Mouse (Mus musculus): ENCODE results near the gene Cxcl1. TPM values are rescaled to one million over a fixed set of nuclear protein-coding genes. Genes with fewer than 3 reads are reported as not detected.

Gene Cxcl1
- total and polyA plus RNA-seq, 3 experiments = not detected

DNA sequence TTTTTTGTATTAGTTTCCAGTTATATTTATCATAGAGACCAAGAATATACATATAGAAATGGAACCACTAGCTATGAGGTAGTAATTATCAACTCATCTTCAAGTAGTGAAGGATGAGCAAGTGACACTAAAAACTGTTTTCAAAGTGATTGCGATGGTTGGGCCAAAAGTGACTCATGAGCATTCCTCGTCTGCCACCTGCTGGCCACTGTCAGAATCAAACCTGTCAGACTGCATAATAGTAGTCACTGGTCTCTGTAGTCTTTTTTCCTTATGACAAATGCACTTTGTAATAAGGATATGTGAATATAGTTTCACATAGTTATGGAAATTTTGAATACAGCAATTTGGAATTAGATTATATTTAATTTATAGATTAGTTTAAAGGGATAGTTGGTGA, 17.9 kb downstream of the Cxcl1 start:
- Histone ChIP-seq H3K4me1 (ENCODE audit: control insufficient read depth in 1 of 2, insufficient read depth in 2 of 2, low read length in 2 of 2) (no peaks in the 10 kb centered on the region), H3K4me3 (ENCODE audit: control insufficient read depth in 1 of 2, insufficient read depth in 1 of 2, low read depth in 2 of 2, low read length in 2 of 2) (no peak overlapping the region), H3K79me2 (ENCODE audit: control insufficient read depth, insufficient read depth, low read length, poor library complexity) (no peaks in the 10 kb centered on the region), H3K9me3 (replicated peaks; ENCODE audit: insufficient read depth, low read length) (no peaks in the 10 kb centered on the region), H3K27ac (ENCODE audit: control insufficient read depth, low read depth, low read length) (no peak overlapping the region), H3K9ac (ENCODE audit: control insufficient read depth, low read depth, low read length, poor library complexity, severe bottlenecking) (no peak overlapping the region), H3K36me3 (ENCODE audit: control insufficient read depth in 1 of 2, insufficient read depth in 2 of 2, low read length in 2 of 2) (peaks cover 0 to 2% of the 10 kb centered on the region in 2 experiments; a peak in 1 of 4 replicates), H3K27me3 (ENCODE audit: control insufficient read depth in 1 of 2, insufficient read depth in 2 of 2, low read length in 2 of 2) (peaks cover 6 to 17% of the 10 kb centered on the region in 2 experiments; a peak in 2 of 4 replicates)
- TF ChIP-seq ZC3H11A (IDR thresholded peaks at IDR 0.05; ENCODE audit: low read depth, low read length) (peak; percentile 96), RCOR1 (IDR thresholded peaks at IDR 0.05; ENCODE audit: low read depth, low read length) (no peak), SIN3A (IDR thresholded peaks at IDR 0.05; ENCODE audit: low read length) (0 out of 2 replicates have a peak, but pooled peaks have one; percentile 24), MAFK (IDR thresholded peaks at IDR 0.05; ENCODE audit: borderline replicate concordance, low read depth, low read length) (no peak), CTCF (IDR thresholded peaks at IDR 0.05 in 2 of 3, conservative IDR thresholded peaks at IDR 0.05 in 1 of 3; ENCODE audit: control insufficient read depth in 1 of 3, insufficient read depth in 1 of 3, low read depth in 2 of 3, low read length in 3 of 3, poor library complexity in 1 of 3, severe bottlenecking in 1 of 3) (peak; percentile 65 to 95 (median 89)), MYB (IDR thresholded peaks at IDR 0.05; ENCODE audit: low read depth, low read length) (no peak), ETS1 (IDR thresholded peaks at IDR 0.05; ENCODE audit: low read depth, low read length) (no peak), RAD21 (IDR thresholded peaks at IDR 0.05; ENCODE audit: low read depth, low read length) (peak; percentile 98), SMC3 (IDR thresholded peaks at IDR 0.05; ENCODE audit: low read depth, low read length) (peak; percentile 98)
- peak; percentile 79 for DNase-seq (ENCODE audit: low read depth, low spot score)

DNA sequence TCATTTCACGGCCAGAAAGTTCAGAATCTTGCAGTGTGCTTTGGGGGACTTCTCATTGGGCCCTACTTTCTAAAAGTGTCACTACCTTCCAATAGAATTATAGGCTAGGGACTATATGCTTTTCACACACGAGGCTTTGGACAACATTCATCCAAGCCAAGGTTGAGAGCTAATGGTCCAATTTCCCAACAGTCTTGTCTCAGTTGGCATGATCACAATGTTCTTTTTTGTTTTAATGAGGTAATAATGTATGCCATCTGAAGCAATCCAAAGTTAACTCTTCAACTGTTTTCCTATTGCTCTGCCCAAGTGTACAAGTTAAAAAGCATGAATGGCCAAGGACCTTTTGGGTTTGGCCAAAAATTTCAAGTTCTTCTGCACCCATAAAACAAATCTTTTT, 28.5 kb downstream of the Cxcl1 start:
- TF ChIP-seq MEF2A (IDR thresholded peaks at IDR 0.05; ENCODE audit: extremely low read depth, insufficient replicate concordance, low read depth, low read length, poor library complexity, severe bottlenecking) (no peak), ZNF384 (IDR thresholded peaks at IDR 0.05; ENCODE audit: low read depth, low read length) (no peak), POLR2AphosphoS5 (IDR thresholded peaks at IDR 0.05; ENCODE audit: borderline replicate concordance, low read depth, low read length) (no peak), ELF1 (IDR thresholded peaks at IDR 0.05; ENCODE audit: low read depth, low read length) (no peak), POLR2A (IDR thresholded peaks at IDR 0.05; ENCODE audit: control insufficient read depth in 1 of 2, insufficient read depth in 1 of 2, low read depth in 1 of 2, low read length in 2 of 2, poor library complexity in 1 of 2) (no peak), TCF12 (IDR thresholded peaks at IDR 0.05; ENCODE audit: low read depth, low read length) (no peak), USF2 (IDR thresholded peaks at IDR 0.05; ENCODE audit: borderline replicate concordance in 1 of 2, insufficient read depth in 1 of 2, low read depth in 1 of 2, low read length in 2 of 2) (no peak), EP300 (IDR thresholded peaks at IDR 0.05; ENCODE audit: low read depth in 1 of 2, low read length in 2 of 2) (no peak), RCOR1 (IDR thresholded peaks at IDR 0.05; ENCODE audit: low read depth, low read length) (no peak), TAL1 (IDR thresholded peaks at IDR 0.05; ENCODE audit: low read length) (no peak), POLR2AphosphoS2 (IDR thresholded peaks at IDR 0.05; ENCODE audit: low read length) (no peak), MYC (IDR thresholded peaks at IDR 0.05; ENCODE audit: low read depth, low read length) (no peak), BHLHE40 (IDR thresholded peaks at IDR 0.05; ENCODE audit: borderline replicate concordance, low read depth, low read length) (no peak), ETS1 (IDR thresholded peaks at IDR 0.05; ENCODE audit: low read depth, low read length) (no peak), JUND (IDR thresholded peaks at IDR 0.05; ENCODE audit: low read depth, low read length) (no peak), MAZ (IDR thresholded peaks at IDR 0.05; ENCODE audit: low read depth, low read length) (no peak), ZMIZ1 (IDR thresholded peaks at IDR 0.05; ENCODE audit: low read depth, low read length) (no peak), MXI1 (IDR thresholded peaks at IDR 0.05; ENCODE audit: low read depth, low read length) (no peak)
- no peaks in the 10 kb centered on the region for H3K36me3 ChIP-seq (ENCODE audit: control insufficient read depth in 1 of 2, insufficient read depth in 2 of 2, low read length in 2 of 2)
- no peaks in the 10 kb centered on the region for H3K4me1 ChIP-seq (ENCODE audit: control insufficient read depth in 1 of 2, insufficient read depth in 2 of 2, low read length in 2 of 2)
- no peaks in the 10 kb centered on the region for H3K9me3 ChIP-seq (replicated peaks; ENCODE audit: insufficient read depth, low read length)
- DNase-seq (ENCODE audit: low read depth, low spot score) = no peak
- no peaks in the 10 kb centered on the region for H3K79me2 ChIP-seq (ENCODE audit: control insufficient read depth, insufficient read depth, low read length, poor library complexity)
- H3K4me3 ChIP-seq (ENCODE audit: control insufficient read depth in 1 of 2, insufficient read depth in 1 of 2, low read depth in 2 of 2, low read length in 2 of 2) = no peak overlapping the region
- H3K9ac ChIP-seq (ENCODE audit: control insufficient read depth, low read depth, low read length, poor library complexity, severe bottlenecking) = no peak overlapping the region
- H3K27me3 ChIP-seq (ENCODE audit: control insufficient read depth in 1 of 2, insufficient read depth in 2 of 2, low read length in 2 of 2) = peaks cover 0 to 1% of the 10 kb centered on the region in 2 experiments; a peak in 2 of 4 replicates
- H3K27ac ChIP-seq (ENCODE audit: control insufficient read depth, low read depth, low read length) = no peak overlapping the region

Measured in MEL (cell line).